Mouse (Mus musculus): ENCODE measurements around the gene Olfr1410.
A peak's percentile ranks its signal among the peaks of the same experiment; 100 is the strongest.

Gene Olfr1410

GRCm38 (mm10) chr1:92605482-92605881 is at the start of gene Olfr1410:
Olfr1410 (plus strand) TSS chr1:92605782.
- no peak for DNase-seq (ENCODE audit: low read depth)

DNA sequence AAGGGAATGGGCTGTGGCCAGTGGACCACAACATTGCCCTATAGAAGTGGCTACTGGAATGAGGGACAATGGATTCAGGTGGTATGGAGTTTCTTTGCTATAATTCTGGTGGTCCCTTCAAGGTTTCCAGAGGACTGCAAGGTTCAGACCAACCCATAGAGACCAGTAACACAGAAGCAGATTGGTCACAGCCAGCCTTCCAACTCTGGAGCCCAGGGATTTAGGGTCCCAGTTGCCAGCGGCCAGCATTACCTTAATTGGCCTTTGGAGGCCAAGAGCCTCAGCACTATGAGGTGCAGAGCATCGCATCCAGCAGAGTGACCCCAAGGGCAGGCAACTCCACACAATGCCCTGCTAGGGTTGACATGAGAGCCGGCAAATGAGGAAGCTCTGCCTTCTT is 34.6 kb upstream of the Olfr1410 start, which contains the start of gene Olfr1413:
Gene Olfr1413, plus strand, starts transcription at position 301 of the 400 bp plus-strand sequence.
- no peak for DNase-seq (ENCODE audit: low read depth)

DNA sequence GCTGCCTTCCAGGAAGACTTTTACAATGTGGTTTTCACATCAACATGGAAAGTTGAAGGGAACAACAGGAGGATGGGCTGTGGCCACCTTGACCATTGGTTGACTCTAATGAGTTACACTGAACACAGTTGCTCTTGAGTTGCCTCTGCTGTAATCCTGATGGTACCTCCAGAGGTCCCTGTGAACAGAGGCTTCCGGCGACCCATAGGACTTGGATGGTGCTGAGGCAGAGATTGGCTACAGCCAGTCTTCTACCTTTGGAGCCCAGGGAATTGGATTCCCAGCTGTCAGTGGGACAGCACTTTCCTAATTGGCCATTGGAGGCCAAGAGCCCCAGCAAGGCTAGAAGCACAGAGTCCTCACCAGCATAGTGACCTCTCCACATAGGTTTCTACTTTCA is 20.1 kb upstream of the Olfr1410 start, which contains the start of gene Olfr1412:
Gene Olfr1412, plus strand, starts transcription at position 301 of the 400 bp plus-strand sequence.
- no peak for DNase-seq (ENCODE audit: low read depth)

DNA sequence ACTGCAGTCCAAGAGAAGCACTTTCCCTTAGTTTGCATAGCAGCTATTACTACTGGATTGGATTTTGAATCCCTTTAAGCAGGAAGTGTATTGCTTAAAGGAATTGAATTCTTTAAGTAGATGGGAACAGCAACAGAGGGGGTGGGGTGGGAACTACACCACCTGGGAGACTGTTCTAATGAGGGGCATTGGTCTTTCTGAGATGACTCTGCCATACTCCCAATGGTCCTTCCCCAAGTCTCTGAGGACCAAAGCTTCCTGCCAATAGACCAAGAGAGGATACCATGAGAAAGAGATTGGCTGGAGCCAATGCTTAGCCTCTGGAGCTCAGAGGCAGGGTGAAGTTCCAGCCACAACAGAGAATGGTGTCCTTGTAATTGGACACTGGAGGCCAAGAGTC is 11.5 kb upstream of the Olfr1410 start, which contains the start of gene Olfr1411:
Gene Olfr1411, plus strand, starts transcription at position 301 of the 400 bp plus-strand sequence.
- DNase-seq (ENCODE audit: low read depth), result no peak

GRCm38 (mm10) chr1:92596019-92596418 is 9.6 kb upstream of the Olfr1410 start:
- no peak for DNase-seq (ENCODE audit: low read depth)

- no peak for DNase-seq (ENCODE audit: low read depth)
Observed at GRCm38 (mm10) chr1:92607711-92608110, 2.1 kb downstream of the Olfr1410 start.

GRCm38 (mm10) chr1:92611008-92611407 is 5.4 kb downstream of the Olfr1410 start:
- DNase-seq (ENCODE audit: low read depth), result peak; percentile 24

DNA sequence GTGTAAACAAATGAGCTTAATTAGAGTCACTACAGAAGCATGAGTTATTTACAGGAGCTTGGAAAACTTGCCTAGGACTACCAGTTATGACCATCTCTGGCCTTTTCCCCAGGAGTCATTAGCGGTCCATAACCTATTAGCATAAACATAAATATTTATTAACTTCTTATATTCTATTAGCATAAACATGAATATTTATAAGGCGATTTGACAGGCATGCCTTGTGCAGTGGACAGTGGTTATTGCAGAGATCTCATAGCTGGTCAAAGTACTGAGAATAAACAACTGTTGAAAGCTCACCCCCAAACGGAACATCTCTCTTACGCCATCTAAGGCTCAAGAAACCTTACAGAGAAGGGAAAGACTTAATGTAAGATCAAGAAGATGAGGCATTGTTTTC is 7.6 kb downstream of the Olfr1410 start:
- DNase-seq (ENCODE audit: low read depth), result no peak

GRCm38 (mm10) chr1:92614516-92614915 is 8.9 kb downstream of the Olfr1410 start:
- peak; percentile 6 for DNase-seq (ENCODE audit: low read depth)

DNA sequence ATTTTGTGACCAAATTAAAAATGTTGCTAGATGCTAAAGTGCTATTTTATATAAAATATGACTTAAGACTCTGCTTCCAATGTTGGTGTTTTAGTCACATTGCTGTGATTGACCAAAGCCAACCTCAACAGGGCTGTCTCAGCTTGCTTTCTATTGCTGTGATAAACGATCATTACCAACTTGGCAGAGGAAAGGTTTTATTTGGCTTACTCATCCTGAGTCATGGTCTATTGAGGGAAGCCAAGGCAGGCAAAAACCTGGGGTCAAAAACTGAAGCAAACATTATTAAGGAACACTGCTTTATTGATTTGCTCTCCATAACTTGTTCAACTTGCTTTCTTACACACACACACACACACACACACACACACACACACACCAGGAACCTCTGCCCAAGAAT is 10.5 kb downstream of the Olfr1410 start:
- no peak for DNase-seq (ENCODE audit: low read depth)

GRCm38 (mm10) chr1:92617488-92617887 is 11.9 kb downstream of the Olfr1410 start, which contains the start of gene Olfr12:
Olfr12 (plus strand) TSS chr1:92617788.
- no peak for DNase-seq (ENCODE audit: low read depth)

- no peak for DNase-seq (ENCODE audit: low read depth)
Observed at GRCm38 (mm10) chr1:92618360-92618759, 12.8 kb downstream of the Olfr1410 start.

DNA sequence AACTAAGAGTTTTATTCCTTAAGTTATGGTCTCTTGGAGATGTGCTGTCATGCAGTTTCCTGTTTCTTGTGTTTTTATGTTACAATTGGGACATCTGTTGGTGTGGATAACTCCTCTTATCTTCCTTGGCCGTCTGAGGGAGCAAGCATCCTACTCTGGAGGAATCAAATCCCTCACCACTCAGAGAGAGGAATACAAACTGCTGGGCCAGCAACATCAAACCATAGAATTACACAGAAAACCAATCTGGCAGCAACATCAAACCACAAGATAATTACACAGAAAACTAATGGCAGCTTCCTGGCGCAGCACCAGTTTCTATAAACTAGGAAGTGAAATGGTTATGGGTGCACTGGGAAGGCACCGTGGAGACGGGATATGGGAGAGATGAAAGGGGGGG is 22.6 kb downstream of the Olfr1410 start:
- no peak for DNase-seq (ENCODE audit: low read depth)

DNA sequence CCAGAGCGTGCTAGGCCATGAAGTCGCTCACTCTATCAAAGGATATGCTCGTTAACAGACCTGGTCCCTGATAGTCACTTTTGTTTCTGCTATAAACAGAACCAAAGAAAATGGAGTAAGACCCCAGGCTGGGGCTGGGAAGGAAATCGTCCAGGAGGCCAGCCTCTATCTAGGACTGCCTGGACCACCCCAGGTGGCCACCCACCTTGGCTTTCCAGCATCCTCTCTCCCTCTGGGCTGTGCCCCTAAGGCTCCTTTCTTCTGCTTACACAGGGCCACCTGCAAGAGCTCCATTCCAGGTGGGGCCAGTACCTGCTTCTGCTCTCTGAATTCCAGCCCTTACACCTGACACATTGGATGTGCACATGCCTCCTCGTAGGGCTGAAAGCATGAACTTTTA is 26.6 kb downstream of the Olfr1410 start:
- no peak for DNase-seq (ENCODE audit: low read depth)

DNA sequence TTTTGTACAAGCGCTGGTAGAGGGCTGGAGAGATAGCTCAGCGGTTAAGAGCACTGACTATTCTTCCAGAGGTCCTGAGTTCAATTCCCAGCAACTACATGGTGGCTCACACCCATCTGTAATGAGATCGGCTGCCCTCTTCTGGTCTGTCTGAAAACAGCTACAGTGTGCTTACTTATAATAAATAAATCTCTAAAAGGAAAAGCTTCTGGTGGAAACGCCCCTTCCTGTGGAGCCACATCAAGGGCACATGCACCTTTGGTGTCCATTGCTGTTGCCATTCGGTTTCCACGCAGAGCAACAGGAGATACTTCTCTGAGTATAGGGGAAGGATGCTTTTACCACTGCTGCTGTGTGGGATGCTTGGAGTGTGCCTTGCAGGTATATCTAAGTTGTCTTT is 27.4 kb downstream of the Olfr1410 start:
- no peak for DNase-seq (ENCODE audit: low read depth)

- no peak for DNase-seq (ENCODE audit: low read depth)
Observed at GRCm38 (mm10) chr1:92633726-92634125, 28.1 kb downstream of the Olfr1410 start.

GRCm38 (mm10) chr1:92634569-92634968 is 29.0 kb downstream of the Olfr1410 start:
- no peak for DNase-seq (ENCODE audit: low read depth)

DNA sequence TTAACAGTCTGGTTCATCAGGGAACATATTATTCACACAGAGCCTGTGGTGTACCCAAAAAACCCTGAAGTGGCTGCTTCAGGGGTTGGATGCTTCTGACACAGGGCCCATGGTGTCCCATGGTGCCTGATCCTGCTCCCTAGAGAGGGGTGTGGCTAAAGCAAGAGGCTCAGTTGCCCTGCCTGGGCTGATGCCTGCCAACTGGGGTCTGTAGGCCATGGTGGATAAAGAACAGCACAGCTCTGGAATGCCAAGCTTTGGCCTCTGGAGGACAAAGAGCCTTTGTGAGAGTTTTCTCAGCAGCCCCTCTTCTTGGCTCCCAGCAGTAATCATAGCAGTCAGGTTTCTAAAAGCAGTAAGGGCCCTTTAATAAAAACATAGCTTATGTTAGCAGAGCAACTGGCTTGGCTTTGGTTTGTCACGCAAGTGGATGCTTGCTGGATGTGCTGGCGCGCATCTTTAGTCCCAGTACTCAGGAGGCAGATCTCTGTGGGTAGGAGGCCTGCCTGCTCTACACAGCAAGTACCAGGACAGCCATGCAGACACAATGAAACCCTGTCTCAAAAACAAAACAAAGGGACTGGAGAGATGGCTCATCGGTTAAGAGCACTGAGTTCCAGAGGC is 29.5 kb downstream of the Olfr1410 start:
- DNase-seq (ENCODE audit: low read depth), result no peak

DNA sequence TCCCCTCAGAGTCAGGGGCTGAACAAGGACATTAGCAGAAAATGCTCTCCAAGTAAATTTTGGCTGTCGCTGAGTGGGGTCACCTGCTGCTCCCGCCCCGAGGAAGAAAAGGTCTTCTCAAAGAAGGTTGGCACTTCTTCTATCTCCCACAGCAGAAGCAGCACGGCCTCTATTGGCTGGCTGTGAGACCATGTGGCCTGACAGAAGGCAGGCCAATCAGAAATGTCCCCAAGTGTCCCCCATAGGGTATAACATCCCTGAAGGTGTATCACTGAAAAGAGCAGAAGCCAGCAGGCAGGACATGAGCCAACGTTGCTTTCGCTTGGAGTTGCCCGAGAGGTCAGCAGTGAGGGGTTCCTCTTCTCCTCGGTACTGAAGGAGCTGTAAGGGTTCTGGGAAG is 30.4 kb downstream of the Olfr1410 start:
- DNase-seq (ENCODE audit: low read depth), result no peak

DNA sequence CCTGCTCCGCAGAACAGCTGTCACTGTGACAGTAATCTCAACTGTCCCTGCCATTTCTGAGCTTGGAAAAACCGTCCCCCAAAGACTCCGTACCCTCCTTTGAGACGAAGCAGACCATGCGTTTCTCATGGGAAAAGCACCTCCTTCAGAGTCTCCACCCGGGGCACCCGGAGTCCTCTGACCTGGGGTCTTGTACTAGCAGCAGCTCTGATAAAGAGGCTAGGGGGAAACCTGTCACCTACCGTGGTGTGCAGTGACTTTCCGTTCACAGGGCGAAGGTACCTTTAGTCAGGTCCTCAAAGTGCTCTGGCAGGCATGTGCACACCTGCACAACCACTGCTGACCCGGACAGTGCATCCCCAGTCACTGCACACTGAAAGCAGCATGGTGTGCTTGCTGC is 31.1 kb downstream of the Olfr1410 start:
- no peak for DNase-seq (ENCODE audit: low read depth)

DNA sequence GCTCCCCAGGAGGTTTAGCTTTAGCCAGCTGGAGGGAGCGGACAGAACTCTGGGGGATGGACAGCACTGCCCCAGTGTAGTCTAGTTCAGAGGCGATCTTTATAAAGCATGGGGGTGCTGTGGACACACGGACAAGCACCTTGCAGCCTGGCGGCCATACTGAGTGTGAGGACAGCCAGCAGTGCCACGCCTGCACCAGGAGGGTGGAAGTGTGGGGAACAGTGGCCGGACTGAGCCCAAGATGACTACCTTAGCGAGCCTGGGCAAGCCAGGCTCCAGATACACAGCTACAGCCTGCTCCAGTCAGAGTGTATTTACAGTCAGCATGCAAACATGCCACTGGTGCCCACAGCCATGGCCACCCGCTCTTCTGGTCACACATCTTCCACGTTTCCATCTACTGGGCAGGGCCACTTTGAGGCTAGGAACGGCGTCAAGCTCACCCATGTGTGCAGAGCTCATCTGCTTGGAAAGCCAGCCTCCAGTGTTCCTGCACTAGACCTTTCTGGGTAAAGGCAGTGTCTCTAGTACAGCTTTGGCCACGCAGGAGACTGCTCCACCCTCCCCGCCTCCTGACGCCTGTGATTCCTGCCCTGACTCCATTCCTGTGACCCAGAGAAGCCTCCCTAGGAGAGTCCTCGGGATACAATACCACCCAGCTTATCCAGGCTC is 32.1 kb downstream of the Olfr1410 start:
- no peak for DNase-seq (ENCODE audit: low read depth)

- DNase-seq (ENCODE audit: low read depth), result no peak
Observed at GRCm38 (mm10) chr1:92638181-92638580, 32.6 kb downstream of the Olfr1410 start.

GRCm38 (mm10) chr1:92638736-92639135 is 33.2 kb downstream of the Olfr1410 start:
- DNase-seq (ENCODE audit: low read depth), result no peak

DNA sequence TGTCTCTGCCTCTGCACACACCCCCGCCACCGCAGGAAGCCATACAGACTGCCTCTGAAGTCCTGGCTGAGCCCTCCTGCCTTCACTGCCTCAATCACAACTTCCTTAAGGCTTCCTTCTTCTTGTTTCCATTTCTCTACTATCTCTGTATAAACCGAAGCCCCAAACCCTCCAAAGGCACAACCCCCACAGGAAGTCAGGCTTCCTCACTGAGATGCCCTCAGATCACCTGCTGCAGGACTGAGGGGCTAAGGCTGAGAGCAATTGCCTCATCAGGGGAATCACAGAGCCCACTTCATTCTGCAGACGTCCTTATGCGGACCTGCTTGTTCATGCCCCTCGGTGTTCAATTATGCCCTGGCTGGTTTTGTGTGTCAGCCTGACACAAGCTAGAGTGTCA is 34.8 kb downstream of the Olfr1410 start:
- no peak for DNase-seq (ENCODE audit: low read depth)
